Mouse (Mus musculus) urinary bladder, postnatal 25 days (tissue): Measurements from ENCODE around the gene Col4a3.

Source experiments
- DNase-seq: peaks from one replicate; pipeline ENCODE4 v3.0.0; 2022; ENCODE audit warnings: low spot score

The Col4a3 gene

DNA sequence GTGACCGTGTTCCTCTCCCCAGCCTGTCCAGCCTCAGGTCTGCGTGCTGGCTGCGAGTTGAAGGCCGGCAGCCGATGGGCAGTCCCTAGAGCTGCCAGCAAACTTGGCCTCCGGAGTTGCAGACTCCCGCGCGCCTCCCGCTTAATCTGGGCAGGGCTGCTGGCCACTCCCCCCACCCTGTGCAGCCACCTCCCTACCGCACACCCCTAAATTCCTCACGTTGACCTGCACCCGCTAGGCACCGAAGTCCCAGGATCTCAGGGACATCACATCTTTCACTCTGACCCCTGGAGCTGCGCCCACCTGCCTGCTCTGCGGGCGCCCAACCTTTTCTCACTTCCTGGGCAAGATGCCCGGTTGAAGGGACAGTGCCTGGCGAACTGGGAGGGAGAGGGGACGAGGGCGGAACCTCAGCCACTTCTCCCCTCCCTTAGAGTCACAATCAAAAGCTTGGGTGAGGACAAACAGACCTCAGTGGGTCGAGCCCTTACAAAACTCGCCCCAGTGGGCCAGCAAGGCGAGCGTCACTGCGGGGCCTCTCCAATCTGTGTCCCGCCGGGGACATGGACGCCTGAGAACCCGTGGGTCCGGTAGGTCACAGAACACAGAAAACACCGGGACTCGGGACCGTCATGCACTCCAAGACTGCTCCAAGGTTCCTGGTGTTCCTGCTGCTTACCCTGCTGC, at the start of gene Col4a3, which contains the start of gene Col4a4:
TSS of gene Col4a3 (plus strand) at position 209 of the 687 bp plus-strand sequence.
TSS of gene Col4a4 (minus strand) at position 137 of the 687 bp plus-strand sequence.
- peak; percentile 11 for DNase-seq

GRCm38 (mm10) chr1:82537848-82538247, 48.9 kb upstream of the Col4a3 start:
- DNase-seq = no peak

DNA sequence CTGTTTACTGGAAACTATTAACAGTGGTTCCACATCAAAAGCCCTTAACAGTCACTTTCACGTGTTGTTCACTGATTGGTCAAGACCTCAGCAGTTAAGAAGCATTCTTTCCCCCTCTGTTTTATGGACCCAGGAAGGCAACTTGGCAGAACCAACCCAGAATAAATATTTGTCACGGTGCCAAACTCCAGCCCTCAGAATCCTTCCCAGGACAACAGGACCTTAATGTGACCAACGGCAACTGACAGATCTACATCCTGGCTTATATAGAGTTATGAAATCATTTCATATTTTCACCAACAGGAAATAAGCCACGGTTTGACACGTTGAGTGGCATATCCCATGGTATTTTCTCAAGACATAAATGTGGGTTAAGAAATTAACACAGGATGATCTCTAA, 46.7 kb upstream of the Col4a3 start:
- no peak for DNase-seq

DNA sequence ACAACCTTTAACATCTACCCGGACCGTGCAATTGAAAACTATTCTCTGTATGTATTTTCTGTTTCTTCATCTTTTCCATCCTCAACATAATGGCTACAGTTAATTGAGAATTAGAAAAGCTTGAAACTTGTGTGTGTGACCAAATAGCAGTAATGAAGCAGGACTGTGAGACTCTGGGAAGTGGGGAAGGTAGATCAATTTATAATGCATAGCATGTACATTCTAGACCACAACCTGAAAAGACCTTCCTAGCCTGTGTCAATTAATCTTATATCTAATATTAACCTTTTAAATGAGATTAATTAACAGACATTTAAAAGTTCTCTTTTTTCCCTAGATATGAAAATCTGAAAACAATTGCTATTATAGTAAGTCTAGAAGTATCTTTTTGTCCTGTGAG, 42.8 kb upstream of the Col4a3 start:
- DNase-seq = no peak

GRCm38 (mm10) chr1:82544419-82545185, 42.1 kb upstream of the Col4a3 start:
- DNase-seq = no peak

DNA sequence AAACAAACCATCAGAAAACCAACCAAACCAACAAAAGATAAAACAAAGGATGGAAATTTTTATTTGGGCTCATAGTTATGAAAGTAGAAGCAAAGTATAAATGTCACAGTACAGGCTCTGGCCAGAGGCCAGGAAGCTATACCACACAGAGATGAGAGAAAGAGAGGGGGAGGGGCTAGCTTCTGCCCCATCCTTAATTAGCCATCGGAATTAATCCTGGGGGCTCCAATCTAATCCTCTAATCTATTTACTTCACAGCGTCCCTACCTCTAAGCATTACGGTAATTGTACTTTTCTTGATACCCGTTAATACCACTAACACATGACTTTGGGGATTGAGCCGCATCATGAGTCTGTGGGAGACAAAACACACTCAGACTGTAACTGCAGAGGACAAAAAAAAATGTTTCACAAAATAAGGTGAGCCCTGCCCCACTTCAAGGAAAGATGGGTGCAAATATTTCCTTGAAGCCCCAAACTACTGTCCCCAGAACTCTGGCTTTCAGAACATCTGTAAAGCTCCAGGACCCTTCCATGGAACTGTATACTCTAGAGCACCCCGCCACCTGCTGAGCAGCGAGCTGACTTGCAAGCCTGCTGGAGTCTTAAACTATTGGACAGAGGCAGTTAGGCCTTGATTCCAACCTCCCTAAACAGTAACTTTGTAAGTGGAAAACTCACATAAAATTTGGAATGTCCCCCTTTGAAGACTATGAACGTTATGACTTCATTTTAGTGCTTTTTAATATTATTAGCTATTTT, 41.3 kb upstream of the Col4a3 start:
- DNase-seq = no peak

DNA sequence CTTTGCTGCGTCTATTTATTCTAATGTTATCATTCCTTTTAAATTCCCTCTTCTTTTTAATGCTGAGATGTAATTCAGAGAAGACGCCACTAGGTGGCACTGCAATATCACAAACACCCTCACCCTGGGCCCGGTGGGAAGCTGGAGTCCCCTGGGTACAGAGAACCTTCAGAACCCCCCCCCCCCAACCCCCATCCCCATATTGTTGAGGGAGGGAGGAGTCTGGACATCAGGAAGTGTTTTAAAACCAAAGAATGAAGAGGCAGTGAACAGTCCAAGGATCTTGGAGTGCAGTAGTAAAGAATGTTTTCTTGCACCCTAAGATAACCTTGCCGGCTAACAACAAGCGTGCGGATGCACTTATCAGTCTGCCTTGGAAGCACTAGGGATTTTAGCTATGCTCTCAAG, 32.3 kb upstream of the Col4a3 start:
- no peak for DNase-seq

GRCm38 (mm10) chr1:82554889-82555288, 31.8 kb upstream of the Col4a3 start:
- DNase-seq = no peak

DNA sequence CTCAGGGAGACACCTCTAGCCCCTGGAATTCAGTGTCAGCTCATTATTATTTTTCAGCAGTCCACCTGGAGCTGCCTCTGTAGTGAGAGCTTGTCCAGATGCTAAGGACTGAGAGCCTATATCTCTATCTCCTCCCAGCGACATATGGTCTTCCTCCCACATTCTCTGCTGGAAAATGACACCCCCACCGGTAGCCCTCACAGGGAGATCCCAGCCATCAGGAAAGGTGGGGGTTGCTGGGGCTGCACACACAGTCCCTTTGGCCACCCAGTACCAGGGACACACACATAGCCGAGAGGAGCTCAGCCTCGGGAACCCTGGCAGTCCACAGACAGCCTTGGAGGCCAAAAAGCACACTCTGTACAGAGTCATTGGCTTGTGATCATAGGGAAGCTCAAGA, 26.5 kb upstream of the Col4a3 start:
- no peak for DNase-seq

DNA sequence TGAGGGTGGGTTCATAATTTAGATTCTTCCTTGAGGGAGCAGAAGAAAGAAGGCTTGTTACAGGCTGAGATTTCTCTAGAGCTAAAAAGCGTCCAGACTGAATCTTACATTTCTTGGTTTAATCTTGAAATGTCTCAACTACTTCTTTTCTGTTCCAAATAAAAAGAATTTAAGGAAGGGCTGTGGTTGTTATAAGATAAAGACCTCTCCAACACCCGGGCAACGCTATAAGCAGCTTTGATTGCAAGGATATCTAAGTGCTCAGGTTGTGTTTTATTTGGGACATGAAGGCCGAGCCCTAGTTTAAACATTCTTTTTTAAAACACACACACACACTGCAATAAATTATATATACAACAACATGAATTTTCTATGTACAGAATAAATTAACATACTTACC, 17.3 kb upstream of the Col4a3 start:
- DNase-seq = no peak

DNA sequence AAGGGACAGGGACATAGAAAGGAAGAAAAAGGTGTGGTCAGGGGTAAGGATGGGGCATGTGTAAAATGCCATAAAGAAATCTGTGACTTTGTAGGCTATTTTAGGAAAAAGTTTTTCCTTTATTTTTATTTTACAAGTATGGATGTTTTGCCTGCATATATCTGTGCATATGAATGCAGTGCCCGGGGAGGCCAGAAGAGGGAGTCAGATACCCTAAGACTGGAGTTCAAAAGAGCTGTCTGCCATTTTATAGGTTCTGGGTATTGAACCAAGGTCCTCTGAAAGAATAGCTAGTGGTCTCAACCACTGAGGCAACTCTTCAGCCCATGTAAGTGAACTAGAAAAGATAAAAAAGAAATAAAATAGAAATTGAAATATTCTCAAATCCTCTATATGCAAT, 15.0 kb upstream of the Col4a3 start:
- DNase-seq = no peak

DNA sequence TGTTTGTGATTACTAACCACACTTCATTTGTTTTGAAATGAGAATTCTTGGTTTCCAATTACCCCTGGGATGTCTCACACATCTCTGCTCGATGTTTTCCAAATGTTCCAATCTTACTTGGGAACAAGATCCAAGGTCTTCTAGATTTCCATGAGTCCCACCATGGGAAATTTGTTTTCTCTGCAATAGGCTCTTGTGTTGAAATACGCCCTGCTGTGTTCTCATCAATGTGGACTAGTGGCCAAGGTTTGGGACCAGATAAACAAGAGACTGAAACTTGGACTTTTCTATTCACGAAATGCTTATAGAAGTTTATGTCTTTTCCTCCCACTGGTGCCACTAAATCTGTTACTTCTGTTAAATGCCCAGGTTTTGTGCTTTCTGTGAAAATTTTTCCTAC, 11.0 kb upstream of the Col4a3 start:
- DNase-seq = no peak

GRCm38 (mm10) chr1:82576182-82576581, 10.5 kb upstream of the Col4a3 start:
- no peak for DNase-seq

- no peak for DNase-seq
Measured at GRCm38 (mm10) chr1:82577339-82577738, 9.4 kb upstream of the Col4a3 start.

DNA sequence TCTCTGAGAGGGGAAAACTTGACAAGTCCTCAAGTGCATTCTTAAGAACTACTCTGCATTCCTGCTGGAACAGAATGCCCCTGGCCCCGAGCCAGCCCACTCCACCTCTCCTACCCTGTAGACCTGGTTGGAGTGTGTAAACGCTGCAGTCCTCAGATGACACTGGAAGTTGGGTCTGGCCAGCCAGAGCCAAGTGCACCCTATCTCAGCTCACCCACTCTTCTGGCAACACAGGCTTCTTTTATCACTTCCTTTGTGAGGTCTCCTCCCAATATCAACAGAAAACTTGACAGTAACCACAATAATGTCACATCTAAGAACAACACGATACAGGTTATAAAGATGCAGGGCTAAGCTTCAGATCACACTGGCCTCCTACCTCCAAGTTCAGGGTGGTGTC, 8.8 kb upstream of the Col4a3 start:
- DNase-seq = peak; percentile 13

GRCm38 (mm10) chr1:82578320-82578719, 8.4 kb upstream of the Col4a3 start:
- no peak for DNase-seq

- no peak for DNase-seq
Measured at GRCm38 (mm10) chr1:82585981-82586380, 740 bp upstream of the Col4a3 start.

DNA sequence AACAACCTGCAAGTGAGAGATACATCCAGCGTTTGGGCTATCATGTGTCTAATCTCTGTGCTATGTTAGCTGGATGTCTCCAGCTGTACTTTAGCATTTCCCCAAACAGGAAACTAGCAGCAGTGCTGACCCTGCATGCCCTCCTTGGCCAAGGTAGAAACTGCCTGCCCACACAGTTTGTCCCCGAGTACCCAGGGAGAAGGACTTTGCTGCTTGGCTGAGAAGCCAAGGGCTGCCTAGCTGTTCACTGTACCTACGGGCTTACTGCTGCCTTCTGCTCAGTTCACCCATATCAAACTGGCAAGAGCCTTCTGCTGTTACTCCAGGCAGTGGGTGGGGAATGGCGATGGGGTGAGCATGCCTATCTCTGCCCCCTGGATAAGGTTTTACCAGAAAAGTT, 3.5 kb downstream of the Col4a3 start:
- DNase-seq = no peak

DNA sequence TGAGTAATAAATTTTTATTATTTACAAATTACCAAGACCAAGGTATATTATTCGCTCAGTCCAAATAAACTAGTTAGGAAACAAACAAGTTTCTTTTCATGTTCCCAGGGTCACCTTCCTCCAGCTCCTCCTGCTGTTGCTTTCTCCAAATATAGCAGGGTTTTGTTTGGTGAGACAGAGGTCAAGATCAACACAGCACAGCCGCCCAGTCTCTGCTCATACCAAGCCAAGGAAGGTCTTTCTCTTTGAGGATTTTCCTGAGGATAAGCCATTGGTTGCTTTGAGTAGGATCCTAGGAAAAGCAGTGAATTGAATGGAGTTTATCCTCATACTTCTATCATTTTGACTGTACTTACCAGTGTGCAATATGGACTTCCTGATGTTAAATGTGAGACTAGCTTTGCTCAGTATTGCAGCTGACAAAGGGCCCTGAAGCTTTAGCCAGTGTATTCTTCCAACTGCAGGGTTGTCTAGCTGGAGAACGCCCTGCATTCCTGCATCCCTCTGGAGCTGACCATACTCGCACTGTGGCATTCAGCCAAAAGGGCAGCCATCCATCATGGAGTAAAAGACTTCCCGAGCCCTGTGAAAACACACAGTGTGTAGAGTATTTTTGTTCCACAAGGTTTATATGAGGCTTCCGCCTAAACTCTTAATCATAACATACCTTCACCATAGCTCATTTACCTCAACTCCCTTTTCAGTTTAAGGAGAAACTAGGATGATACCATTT, 10.3 kb downstream of the Col4a3 start:
- DNase-seq = no peak

- DNase-seq = no peak
Measured at GRCm38 (mm10) chr1:82603198-82603950, 16.7 kb downstream of the Col4a3 start.

DNA sequence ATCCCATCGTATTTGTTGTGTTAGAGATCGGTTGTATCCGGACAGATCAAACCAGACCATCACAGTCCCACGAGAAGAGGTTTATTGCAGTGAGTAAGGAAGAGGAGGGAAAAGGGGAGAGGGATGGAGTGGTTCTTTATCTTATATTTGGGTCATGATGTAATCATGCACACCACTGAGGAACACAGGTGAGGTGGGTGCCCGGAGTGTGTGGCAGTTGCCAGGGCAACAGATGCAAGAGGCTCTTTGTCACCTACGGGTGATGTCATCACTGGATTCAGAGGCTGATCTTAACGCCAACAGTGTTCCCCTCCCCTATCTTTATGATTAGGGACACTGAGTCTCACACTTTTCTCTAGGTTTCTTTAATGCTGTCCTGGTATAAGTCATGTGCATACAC, 18.6 kb downstream of the Col4a3 start:
- DNase-seq = no peak
